Mouse (Mus musculus): ENCODE measurements around the gene Flvcr2. TPM values are rescaled to one million over a fixed set of nuclear protein-coding genes. Genes with fewer than 3 reads are reported as not detected.
"Not testable (repeated sequence)": the region's sequence is repeated elsewhere in the genome, so short reads cannot be mapped to it uniquely, and the experiment has no call there.

Gene Flvcr2
- 5.9 and 6.0 TPM in 2 replicates for polyA plus RNA-seq (2012; rRNA removed)

DNA sequence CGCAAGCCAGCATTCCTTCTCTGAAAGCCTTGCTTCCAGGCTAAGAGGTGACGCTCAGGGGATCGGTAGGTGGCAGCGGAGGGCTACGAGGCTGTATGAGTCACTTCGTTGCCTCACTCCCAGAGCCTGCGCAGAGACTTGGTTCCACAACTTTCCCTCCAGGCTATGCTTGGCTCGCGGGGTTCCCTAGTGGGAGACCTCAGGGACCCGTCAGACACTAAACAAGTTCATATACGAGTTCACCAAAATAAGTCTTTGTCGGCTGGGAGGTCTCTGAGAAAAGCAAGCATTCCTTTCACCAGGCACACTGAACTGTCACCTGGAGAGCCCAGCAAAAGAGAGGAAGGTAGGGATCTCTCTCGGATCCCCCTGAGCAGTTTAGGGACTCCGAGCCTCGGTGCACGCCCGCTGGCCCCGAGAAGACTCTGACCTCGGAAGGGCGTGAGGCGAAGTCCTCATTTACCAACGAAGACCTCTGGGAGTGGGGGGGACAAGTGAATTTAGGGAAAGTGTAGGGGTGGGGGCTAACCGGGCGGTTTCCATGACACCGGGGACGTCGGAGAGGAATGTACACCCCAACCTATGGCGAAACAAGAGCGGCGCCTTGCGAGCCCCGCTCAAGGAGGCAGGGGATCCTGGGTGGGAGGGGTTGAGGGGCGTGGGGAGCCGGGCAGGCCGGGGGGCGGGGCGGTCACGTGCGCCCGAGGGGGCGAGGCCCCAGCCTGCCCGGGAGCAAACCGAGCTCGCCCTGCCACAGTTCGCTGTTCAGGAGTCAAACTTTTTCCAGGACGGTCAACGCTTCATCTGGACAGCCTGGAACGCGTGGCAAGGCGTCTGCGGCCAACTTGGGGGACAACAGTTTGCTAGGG lies at the start of gene Flvcr2:
TSS of gene Flvcr2 (plus strand) at position 713 of the 869 bp plus-strand sequence.
- peak; percentile 69 for DNase-seq (ENCODE audit: low spot score)

DNA sequence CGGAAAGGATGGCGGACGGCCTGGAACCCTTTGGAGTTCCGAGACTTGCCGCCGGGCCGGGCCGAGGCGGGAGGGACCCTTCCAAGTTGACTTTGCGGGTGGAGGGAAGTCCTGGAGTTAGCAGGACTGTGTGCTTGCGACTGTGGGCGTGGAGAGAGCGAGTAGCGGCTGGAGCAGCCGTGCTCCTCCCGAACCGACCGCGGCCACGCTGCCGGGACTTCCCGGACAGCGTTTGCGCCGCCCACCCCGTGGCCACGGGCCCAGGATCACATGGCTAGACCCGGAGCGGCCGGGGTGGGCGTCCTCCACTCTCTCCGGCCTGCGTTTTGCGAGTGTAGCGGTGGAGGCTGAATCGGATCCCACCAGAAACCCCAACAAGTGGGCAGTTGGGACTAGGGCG lies 48.2 kb upstream of the Flvcr2 start:
- DNase-seq (ENCODE audit: low spot score): not testable (repeated sequence)

DNA sequence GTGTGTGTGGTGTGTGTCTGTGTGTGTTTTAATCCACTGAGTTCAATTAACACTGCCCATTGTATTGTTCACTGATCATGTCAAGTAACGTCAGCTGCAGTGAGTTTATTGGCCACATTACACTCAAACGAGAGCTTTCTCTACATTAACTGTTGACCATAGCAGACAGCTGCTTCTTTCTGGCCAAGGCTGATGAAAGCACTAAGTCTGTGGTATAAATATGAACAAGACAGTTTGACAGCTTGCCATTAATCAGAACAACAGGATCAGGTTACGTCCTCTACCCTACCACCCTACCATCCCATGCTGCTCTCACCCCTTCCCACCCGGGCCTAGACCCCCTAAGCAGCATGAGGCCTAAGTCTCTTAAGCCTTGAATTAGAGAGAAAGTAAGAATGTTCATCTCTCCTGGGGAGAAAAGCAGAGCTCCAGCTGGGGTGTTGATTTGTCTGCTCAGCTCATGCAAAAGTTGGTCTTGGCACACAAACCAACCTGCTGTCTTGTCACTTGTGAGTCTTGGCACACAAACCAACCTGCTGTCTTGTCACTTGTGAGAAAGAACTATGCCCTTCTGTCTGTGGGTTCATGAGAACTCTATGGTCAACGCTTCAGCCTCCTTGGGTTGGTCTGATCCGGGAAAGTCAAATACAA lies 46.0 kb upstream of the Flvcr2 start:
- no peak for DNase-seq (ENCODE audit: low spot score)

DNA sequence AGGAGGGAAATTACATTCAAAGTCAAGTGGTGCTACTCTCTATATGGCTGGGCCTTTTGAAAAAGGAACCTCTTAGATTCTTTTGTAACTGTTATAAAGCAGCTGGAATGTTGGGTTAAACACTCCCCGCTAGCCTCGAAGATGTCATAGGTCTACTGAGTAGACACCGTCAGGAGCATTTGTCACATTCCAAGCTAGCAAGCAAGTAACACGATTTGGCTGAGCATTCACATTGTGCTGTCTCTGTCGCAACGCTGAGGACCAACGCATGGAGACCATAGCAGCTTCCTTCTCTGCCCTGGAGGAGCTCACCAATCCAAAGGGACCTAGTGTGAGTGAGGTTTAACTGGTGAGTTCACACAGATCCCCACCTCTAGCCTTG lies 45.5 kb upstream of the Flvcr2 start:
- no peak for DNase-seq (ENCODE audit: low spot score)

DNA sequence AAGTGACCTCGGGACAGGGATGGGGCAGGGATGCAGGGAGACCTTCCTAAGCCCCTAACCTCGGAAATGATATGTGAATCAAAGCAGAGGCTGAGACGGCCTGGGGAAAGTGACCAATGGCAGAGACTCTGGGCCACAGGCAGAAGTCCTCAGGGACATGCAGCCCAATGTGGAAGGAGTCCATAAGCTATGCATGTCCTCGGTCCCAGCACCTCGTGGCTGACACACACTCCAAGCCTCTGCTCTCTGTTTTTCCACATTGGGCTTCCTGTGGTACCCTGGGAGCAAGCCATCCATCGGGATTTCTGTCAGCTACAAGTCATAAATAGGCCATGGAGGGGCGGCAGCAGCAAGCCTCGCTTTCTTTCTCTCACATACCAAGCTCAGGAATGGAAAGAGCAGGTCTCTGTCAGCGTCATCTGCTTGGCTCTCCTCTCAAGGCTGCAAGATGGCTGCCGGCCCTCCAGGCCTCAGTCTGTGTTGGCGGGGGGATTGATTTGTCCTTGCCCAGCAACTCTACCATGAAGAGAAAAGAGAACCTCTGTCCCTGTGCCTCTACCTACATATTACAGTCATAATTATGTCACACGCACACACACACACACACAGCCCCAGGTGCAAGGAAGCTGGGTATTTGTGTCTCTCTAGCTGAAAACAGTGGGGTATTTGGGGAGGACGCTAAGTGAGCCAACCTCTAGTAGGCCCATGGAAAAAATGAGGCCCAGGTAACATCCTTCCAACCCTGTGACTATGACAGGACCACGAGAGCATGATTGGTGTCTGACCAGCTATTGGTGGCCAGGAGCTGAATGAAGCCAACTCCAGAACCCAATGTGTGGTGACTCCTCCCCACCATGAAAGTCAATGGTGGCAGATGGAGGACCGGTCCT lies 43.9 kb upstream of the Flvcr2 start:
- DNase-seq (ENCODE audit: low spot score): no peak

DNA sequence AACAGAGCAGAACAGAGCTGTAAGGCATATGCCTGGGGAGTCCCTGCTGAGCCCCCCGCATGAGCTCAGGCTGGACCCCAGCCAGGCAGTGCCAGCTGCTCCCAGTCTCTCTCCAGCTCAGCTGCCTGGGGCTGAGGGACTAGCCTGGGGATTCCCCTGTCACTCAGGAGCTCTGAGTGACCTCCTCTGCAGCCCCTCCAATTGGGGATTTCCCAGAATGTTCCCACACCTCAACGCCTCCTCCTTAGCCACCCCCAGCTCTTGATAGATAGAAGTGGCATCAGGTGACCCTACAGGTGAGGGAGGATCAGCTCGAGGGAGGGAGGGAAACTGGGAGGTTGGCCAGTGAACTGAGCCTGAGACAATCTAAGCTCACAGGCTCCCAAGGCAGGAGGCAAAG lies 42.8 kb upstream of the Flvcr2 start:
- no peak for DNase-seq (ENCODE audit: low spot score)

DNA sequence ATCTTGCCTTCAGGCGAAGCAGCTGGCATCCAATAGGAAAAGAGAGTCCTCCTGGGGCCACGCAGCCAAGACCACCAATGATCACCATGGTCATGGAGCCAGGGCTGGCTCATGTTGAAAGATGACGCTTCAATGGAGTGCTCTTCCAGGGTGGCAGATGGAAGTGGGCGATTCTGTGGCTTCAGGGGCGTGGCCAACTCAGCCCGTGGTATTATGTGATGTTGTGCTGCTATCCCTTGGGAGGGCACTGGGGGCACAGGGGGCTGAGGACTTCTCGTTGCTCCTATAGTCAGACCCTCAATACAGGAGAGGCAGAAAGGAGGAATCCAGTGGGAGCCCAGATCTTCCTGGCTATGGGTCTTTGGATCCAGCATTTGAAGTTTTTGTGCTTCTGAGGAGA lies 41.8 kb upstream of the Flvcr2 start:
- no peak for DNase-seq (ENCODE audit: low spot score)

DNA sequence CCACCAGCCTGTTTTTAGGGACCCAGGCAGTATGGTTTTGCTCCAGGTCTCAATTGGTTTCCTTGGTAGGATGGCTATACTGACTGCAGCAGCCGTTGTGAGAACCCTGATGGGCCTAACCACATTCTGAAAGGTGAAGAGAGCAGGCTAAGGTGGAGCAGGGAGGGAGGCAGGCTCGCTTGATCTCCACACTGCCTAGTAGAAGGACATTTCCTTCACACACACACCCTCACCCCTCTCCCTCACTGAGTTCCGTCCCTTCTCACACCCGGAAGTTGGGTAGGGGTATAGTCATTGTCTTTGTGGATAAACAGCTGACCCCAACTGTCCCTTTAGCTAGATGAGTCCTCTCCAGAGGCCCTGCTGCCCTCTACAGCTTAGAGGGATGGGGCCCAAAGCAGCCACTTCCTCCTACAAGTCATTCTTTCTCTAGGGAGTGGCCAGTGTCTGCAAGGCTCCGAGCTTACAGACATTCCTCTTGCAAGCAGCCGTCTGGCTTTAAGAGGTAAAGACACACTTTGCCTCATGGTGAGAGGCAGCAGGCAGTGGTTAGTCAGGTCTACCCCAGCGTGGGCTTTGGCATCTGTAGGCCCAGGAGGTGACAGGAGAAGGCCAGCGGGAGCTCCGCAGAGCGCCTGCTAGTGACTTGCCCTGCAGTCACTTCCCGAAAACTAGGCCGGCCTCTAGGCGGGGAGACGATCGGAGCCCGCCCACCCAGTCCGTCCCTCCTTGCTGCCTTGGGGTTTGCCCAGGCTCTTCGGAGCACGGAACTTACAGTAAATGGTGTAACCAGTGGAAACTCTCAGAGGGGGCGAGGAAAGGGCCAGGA lies 41.1 kb upstream of the Flvcr2 start:
- peak; percentile 67 for DNase-seq (ENCODE audit: low spot score)

GRCm38 (mm10) chr12:85705831-85706530 lies 40.4 kb upstream of the Flvcr2 start:
- DNase-seq (ENCODE audit: low spot score): no peak

- DNase-seq (ENCODE audit: low spot score): no peak
These were observed 39.4 kb upstream of the Flvcr2 start for GRCm38 (mm10) chr12:85706906-85707305.

DNA sequence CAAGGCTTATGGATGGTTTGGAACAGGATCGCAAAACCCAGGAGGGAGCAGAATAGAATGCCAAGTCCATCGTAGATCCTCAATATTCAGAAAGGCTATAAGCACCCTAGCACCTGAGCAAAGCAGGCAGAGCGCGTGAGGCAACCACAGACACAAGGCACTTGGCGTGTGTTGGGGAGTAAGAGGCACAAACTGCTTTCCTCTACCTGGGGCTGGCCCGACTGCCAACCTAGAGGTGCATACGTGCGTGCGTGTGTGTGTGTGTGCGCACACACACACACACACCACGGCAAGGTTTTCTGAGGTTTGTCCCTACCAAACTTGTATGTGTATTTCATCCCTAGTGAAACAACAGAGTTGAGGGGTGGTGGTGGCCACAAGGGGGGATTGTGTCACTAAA lies 38.9 kb upstream of the Flvcr2 start:
- DNase-seq (ENCODE audit: low spot score): no peak

- DNase-seq (ENCODE audit: low spot score): no peak
These were observed 37.8 kb upstream of the Flvcr2 start for GRCm38 (mm10) chr12:85708556-85708955.

DNA sequence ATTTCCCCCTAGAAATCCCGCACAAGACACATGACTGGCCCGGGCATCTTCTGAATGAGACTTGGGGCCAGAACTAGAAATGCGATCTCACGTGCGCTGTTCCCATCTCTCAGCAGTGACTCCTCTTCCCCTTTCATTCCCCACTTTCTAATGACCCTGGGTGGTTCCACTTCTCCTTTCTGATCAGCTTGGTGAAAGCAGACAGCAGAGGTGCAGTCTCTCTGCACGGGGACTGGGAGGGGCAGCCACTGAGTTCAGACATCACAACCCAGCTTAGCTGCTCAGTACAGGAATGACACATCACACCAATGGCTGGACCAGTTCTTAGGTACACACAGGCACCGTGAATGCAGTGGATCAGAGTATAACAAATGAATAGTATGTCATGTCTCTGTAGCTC lies 35.6 kb upstream of the Flvcr2 start:
- no peak for DNase-seq (ENCODE audit: low spot score)

- DNase-seq (ENCODE audit: low spot score): no peak
These were observed 33.8 kb upstream of the Flvcr2 start for GRCm38 (mm10) chr12:85712587-85712986.

DNA sequence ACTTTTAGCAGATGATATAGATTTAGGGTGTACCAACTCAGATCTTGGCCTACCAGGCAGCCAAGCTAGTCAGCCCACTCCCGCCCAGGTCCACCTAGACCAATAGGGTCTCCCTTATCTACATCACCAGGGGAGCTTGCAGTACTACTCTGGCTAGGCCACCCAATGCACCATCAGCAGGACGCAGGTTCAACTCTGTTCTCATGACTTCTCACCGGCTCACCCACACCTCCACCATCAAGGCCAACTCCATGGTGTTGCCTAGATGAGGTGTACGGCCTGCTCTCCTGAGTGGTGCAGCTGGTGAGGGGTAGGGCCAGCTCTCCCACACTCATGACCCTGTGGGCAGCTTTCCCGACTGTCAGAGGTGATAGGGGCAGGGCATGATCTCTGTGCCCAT lies 32.2 kb upstream of the Flvcr2 start:
- DNase-seq (ENCODE audit: low spot score): no peak

DNA sequence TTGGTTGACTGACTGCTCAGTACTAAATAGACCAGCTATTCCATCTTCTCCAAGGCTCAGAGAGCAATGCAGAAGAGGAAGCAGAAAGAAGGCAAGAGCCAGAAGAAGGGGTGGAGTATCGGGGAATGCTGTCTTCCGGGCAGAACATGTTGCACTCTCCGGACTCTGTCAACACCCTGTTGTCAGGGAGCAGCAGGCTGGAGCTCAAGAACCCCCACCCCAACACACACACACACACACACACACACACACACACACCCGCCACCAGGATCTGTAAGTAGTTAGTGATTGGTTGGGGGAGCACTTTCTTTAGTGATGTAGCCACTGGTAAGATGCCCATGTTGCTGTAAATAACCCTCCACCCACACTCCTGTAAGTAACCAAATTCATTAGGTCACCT lies 21.0 kb upstream of the Flvcr2 start:
- DNase-seq (ENCODE audit: low spot score): no peak

- no peak for DNase-seq (ENCODE audit: low spot score)
These were observed 19.5 kb upstream of the Flvcr2 start for GRCm38 (mm10) chr12:85726729-85727397.

DNA sequence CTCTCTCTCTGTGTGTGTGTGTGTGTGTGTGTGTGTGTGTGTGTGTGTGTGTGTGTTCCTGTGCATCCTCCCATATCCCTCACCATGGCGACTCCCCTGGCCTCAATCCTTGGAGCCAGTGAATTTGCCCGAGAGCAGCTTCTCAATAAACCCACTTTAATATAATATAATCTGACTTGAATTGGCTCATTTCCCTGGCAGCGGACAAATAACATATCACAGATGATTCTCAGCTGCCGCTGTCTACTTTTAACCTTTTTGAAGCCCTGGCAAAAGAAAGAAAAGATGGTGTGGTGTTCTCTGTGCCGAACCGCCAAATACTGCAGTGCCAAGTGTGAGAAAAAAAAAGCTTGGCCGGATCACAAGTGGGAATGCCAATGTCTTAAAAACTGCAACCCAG lies 18.2 kb upstream of the Flvcr2 start:
- no peak for DNase-seq (ENCODE audit: low spot score)

GRCm38 (mm10) chr12:85729022-85729944 lies 17.1 kb upstream of the Flvcr2 start:
- DNase-seq (ENCODE audit: low spot score): peak; percentile 36

All from urinary bladder, adult 2 months (tissue).